Mouse (Mus musculus) embryonic facial prominence, embryonic 13.5 days (tissue): Measurements from ENCODE around the gene Tpo. TPM values are rescaled to one million over a fixed set of nuclear protein-coding genes. Genes with fewer than 3 reads are reported as not detected.

Experiments
- ATAC-seq: fragments of 200-750 bp; cut with Nextera tagmentation; 2 replicates; pipeline ENCODE4 v1.8.0; 2017; ENCODE audit warnings: low read depth; ENCODE audit not compliant: insufficient number of reproducible peaks, insufficient read depth, low FRiP score, low TSS enrichment
- H3K27ac ChIP-seq: fragments of 300-500 bp; sonication (generic); 2 replicates; pipeline ENCODE4 v1.5.1; 2015; ENCODE audit warnings: moderate library complexity, mild to moderate bottlenecking, inconsistent platforms
- H3K27me3 ChIP-seq: fragments of 300-500 bp; sonication (generic); 2 replicates; pipeline ENCODE4 v1.6.1; 2015; ENCODE audit warnings: mild to moderate bottlenecking, inconsistent platforms
- H3K36me3 ChIP-seq: fragments of 300-500 bp; sonication (generic); 2 replicates; pipeline ENCODE4 v1.6.1; 2015; ENCODE audit warnings: mild to moderate bottlenecking, inconsistent platforms
- H3K4me1 ChIP-seq: fragments of 300-500 bp; sonication (generic); 2 replicates; pipeline ENCODE4 v1.6.1; 2015; ENCODE audit warnings: inconsistent platforms
- H3K4me2 ChIP-seq: fragments of 300-500 bp; sonication (generic); 2 replicates; pipeline ENCODE4 v1.6.1; 2015; ENCODE audit warnings: moderate library complexity, mild to moderate bottlenecking, inconsistent platforms
- H3K4me3 ChIP-seq: fragments of 300-500 bp; sonication (generic); 2 replicates; pipeline ENCODE4 v1.5.1; 2015; ENCODE audit warnings: mild to moderate bottlenecking, inconsistent platforms
- H3K9ac ChIP-seq: fragments of 300-500 bp; sonication (generic); 2 replicates; pipeline ENCODE4 v1.6.1; 2015; ENCODE audit warnings: mild to moderate bottlenecking, inconsistent platforms
- H3K9me3 ChIP-seq: fragments of 300-500 bp; sonication (generic); 2 replicates; pipeline ENCODE4 v1.6.1; 2016; ENCODE audit warnings: inconsistent platforms
- WGBS: fragments of 180-500 bp; shearing (Covaris S2); methylation state at CpG from one replicate; pipeline ENCODE4 v1.1.7; 2015; ENCODE audit warnings: mixed read lengths; 5-methylcytosine and 5-hydroxymethylcytosine counted together
- polyA plus RNA-seq: library from polyadenylated mRNA; unstranded; fragments of >200 nt; fragmentation: Nextera tagmentation; extraction: Ambion mirVana; gene quantifications from 2 replicates; pipeline ENCODE4 v1.2.1, GENCODE M21; 2015

Tpo gene
- polyA plus RNA-seq: 0.11 TPM in 1 of 2 replicates, not detected in the other

DNA sequence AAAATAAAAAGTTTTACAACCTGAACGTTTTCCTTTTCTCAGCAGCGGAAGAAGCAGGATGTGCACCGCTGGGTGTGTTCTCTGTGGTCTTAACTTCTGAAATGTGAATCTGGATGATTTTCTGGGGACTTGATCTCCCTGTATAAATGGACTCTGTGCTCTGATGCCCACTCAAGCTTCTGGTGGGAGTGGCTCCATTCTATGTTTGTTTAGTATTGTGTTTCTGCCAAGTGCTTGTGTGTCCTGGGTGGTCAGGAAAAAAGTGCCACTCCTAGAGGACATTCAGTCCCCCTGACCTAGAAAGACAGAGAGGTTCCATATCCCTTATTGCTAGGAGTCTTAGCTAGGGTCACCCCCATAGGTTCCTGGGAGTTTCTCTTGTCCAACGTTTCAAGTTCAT lies at the start of gene Tpo:
TSS of gene Tpo (minus strand) at position 101 of the 400 bp plus-strand sequence.
- H3K36me3 ChIP-seq: no peaks in the 10 kb centered on the region
- no peak within 1 kb of the TSS for H3K4me3 ChIP-seq
- no peaks in the 10 kb centered on the region for H3K27me3 ChIP-seq
- WGBS: 85% methylated on average over 4 of the region's 4 CpGs
- H3K27ac ChIP-seq: no peak within 1 kb of the TSS
- H3K4me2 ChIP-seq: no peak within 1 kb of the TSS
- ATAC-seq: no peak
- no peaks in the 10 kb centered on the region for H3K4me1 ChIP-seq
- H3K9ac ChIP-seq: no peak within 1 kb of the TSS
- no peaks in the 10 kb centered on the region for H3K9me3 ChIP-seq

DNA sequence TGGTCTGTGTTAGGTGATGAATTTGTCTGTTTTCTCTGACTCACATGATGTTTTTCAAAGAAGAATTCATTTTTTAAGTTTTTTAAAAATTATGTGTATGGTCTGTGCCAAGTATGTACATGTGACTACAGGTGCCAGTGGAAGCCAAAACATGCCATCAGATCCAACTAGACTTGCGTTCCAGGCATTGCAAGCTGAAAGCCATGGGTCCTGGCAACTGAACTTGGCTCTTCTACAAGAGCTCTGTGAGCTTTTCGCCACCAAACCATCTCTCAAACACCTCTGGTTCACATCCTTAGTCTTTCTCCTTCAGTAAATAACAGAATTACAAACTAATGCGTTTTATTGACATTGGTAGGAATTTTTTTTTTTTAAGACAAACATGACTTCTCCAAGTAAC lies 49.3 kb upstream of the Tpo start:
- no peak overlapping the region for H3K4me2 ChIP-seq
- H3K9me3 ChIP-seq: no peaks in the 10 kb centered on the region
- 0 out of 2 replicates have a peak, but pooled peaks cover 7% of the 10 kb centered on the region for H3K4me1 ChIP-seq
- no peak for ATAC-seq
- no peak overlapping the region for H3K27ac ChIP-seq
- 87% methylated on average over 3 of the region's 3 CpGs for WGBS
- no peak overlapping the region for H3K9ac ChIP-seq
- H3K36me3 ChIP-seq: no peaks in the 10 kb centered on the region
- no peak overlapping the region for H3K4me3 ChIP-seq
- no peaks in the 10 kb centered on the region for H3K27me3 ChIP-seq

DNA sequence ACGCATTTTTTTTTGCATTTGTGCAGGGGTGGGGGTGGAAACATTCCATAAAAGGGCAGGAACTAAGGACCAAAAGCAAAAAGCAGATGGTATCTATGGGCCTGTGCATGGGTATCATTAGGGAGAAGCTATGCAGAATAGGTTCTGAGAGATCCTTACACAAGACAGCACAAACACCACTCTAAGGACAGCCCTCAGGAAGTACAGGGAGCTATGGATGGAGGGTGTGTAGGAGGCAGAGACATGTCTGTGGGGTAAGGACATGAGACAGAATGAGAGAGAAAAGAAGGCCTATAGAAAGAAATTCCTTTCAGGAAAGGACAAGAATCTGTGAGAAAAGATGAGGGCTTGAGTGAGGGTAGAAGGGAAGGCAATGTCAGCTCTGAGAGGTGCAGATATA lies 47.2 kb upstream of the Tpo start:
- H3K27ac ChIP-seq: no peak overlapping the region
- no peaks in the 10 kb centered on the region for H3K36me3 ChIP-seq
- H3K4me2 ChIP-seq: no peak overlapping the region
- 71% methylated on average over 1 of the region's 1 CpGs for WGBS
- no peak overlapping the region for H3K9ac ChIP-seq
- 0 out of 2 replicates have a peak, but pooled peaks cover 7% of the 10 kb centered on the region for H3K4me1 ChIP-seq
- no peaks in the 10 kb centered on the region for H3K27me3 ChIP-seq
- H3K9me3 ChIP-seq: no peaks in the 10 kb centered on the region
- H3K4me3 ChIP-seq: no peak overlapping the region
- no peak for ATAC-seq

DNA sequence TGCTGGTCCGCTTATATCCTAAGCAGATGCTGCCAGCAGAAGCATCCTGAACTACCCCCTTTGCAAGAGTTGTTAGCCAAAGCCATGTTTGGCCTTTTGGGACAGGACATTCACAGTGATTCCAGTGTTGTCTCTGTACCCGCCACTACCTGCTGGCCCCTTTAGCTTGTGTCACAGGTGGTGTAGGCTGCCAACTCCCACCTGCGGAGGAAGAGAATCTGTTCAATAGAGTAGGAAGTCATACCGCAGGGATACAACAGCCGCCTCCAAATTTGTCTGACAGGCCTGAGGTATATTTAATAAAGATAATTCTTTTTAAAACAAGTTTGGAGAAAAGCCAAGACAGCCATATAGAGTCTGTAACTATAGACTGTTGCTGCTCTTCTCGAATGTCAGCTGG lies 45.5 kb upstream of the Tpo start:
- no peaks in the 10 kb centered on the region for H3K9me3 ChIP-seq
- H3K9ac ChIP-seq: no peak overlapping the region
- no peak overlapping the region for H3K27ac ChIP-seq
- 0 out of 2 replicates have a peak, but pooled peaks cover 7% of the 10 kb centered on the region for H3K4me1 ChIP-seq
- H3K27me3 ChIP-seq: no peaks in the 10 kb centered on the region
- H3K4me3 ChIP-seq: no peak overlapping the region
- WGBS: 71% methylated on average over 6 of the region's 6 CpGs
- no peaks in the 10 kb centered on the region for H3K36me3 ChIP-seq
- H3K4me2 ChIP-seq: no peak overlapping the region
- no peak for ATAC-seq

DNA sequence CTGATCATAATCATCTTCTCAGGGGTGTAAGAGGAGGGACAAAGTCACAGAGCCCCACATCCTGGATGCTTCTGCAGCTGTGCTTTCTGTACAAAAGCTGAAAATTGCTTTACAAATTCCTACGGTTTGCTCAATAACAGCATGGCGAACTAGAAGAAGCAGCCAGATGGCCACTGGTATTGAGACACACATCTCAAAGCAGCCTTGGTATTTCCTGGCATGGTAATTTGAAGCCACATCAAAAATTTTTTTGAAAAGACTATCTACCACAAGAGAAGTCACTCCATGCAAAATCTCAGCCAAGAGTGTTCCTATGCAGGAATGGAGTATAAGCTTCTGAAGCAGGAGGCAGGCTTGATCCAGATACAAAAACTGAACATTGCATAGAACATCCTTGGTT lies 45.1 kb upstream of the Tpo start:
- Histone ChIP-seq H3K36me3 (no peaks in the 10 kb centered on the region), H3K9me3 (no peaks in the 10 kb centered on the region), H3K4me1 (0 out of 2 replicates have a peak, but pooled peaks cover 7% of the 10 kb centered on the region), H3K27ac (no peak overlapping the region), H3K4me2 (no peak overlapping the region), H3K9ac (no peak overlapping the region), H3K27me3 (no peaks in the 10 kb centered on the region), H3K4me3 (no peak overlapping the region)
- no peak for ATAC-seq
- whole genome bisulfite sequencing: 45% methylated on average over 2 of the region's 2 CpGs

DNA sequence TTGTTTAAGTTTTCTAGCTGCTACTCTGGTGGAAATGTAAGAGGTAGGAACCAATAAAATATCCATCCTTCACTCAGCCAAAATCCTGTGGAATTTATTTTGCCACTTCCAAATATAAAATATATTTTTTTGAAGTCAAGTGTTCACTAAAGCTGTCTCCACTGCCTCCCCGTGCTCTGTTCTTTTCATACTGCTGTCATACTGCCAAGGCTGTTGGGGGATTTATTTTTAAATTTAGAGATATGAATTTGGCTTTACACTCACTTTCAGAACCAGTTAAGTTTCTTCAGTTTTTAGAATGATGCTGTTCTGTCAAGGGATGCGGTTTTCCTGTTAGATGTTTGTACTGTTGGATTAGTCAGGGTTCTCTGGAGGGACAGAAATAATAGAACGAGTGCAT lies 36.1 kb upstream of the Tpo start:
- WGBS: 58% methylated on average over 3 of the region's 3 CpGs
- no peak overlapping the region for H3K27ac ChIP-seq
- H3K36me3 ChIP-seq: no peaks in the 10 kb centered on the region
- no peaks in the 10 kb centered on the region for H3K4me1 ChIP-seq
- no peak overlapping the region for H3K9ac ChIP-seq
- no peak overlapping the region for H3K4me3 ChIP-seq
- no peaks in the 10 kb centered on the region for H3K27me3 ChIP-seq
- H3K9me3 ChIP-seq: no peaks in the 10 kb centered on the region
- ATAC-seq: no peak
- H3K4me2 ChIP-seq: no peak overlapping the region

DNA sequence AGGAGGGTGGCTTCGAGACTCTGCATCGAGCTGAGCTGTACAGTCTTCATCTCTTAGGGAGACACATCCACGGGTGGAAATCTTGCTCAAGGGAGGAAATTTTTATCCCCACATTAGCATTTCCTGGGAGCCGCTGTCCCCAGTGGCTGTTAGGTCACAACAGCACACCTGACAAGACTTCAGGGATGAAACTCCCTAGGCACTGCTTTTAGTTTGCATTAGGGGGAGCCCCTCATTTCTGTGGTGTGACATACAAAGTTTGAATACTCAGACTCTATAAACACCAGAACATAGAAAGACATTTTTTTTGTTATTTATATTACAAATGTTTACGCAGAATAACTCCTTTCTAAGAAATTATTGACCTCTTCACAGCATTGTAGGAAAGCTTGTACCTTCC lies 32.1 kb upstream of the Tpo start:
- 79% methylated on average over 5 of the region's 5 CpGs for WGBS
- no peak overlapping the region for H3K4me2 ChIP-seq

DNA sequence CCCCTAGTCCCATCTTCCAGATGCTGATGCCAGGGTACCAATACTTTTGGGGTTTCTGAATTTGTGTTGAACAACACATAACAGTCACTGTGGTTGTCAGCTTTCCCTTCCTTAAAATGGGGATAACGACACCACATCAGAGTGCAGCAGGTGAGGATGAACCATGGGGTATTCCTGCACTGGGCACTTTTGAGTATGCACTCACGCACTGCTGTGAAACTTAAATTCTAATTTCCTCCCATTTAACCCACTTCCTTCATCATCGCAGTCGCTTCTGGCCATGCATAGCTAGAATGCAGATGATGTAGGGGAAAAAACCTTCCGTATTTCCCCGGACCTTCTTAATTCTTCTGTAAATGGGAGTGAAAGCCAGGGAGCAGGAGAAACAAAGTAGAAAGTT lies 31.6 kb upstream of the Tpo start:
- Histone ChIP-seq H3K27me3 (no peaks in the 10 kb centered on the region), H3K27ac (no peak overlapping the region), H3K36me3 (no peaks in the 10 kb centered on the region), H3K4me1 (0 out of 2 replicates have a peak, but pooled peaks cover 2% of the 10 kb centered on the region), H3K9ac (no peak overlapping the region), H3K4me3 (no peak overlapping the region), H3K4me2 (no peak overlapping the region), H3K9me3 (no peaks in the 10 kb centered on the region)
- no peak for ATAC-seq
- 94% methylated on average over 6 of the region's 6 CpGs for WGBS

More for the DNA sequence above, 32.1 kb upstream of the Tpo start:
- H3K9ac ChIP-seq: no peak overlapping the region
- no peaks in the 10 kb centered on the region for H3K36me3 ChIP-seq
- no peak overlapping the region for H3K4me3 ChIP-seq
- H3K27ac ChIP-seq: no peak overlapping the region
- H3K4me1 ChIP-seq: 0 out of 2 replicates have a peak, but pooled peaks cover 2% of the 10 kb centered on the region
- H3K27me3 ChIP-seq: no peaks in the 10 kb centered on the region
- H3K9me3 ChIP-seq: no peaks in the 10 kb centered on the region
- ATAC-seq: no peak

DNA sequence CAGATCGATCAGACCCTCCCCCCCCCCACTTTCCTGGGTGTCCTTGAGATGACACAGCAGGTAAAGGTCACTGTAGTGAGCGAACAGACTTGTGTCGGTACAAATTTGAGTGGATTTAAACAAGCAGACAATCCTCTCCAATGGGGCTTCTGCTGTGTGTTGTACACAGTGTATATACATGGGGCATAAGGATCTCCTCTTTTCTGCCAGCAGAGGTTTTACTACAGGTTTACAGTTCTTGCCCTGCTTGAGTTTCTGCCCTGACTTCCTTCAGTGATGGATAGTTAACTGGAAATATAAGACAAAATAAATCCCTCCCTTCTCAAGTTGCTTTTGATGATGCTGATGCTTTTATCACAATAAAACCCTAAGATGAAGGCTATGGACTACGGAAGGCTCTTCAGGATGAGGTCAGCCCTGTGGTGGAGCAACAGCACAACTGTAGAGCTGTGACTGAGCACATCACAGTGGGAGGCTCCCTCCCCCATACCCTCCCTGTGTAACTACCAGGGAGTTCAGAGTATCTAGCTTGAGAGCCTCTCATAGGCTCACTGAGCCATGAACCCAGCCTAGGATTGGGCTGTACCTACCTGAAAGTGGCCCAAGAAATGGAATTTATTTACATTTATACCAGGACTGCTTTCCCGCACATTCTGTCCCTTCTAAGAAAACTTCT lies 29.4 kb upstream of the Tpo start:
- Histone ChIP-seq H3K4me2 (no peak overlapping the region), H3K9ac (no peak overlapping the region), H3K9me3 (no peaks in the 10 kb centered on the region), H3K27ac (no peak overlapping the region), H3K27me3 (no peaks in the 10 kb centered on the region), H3K4me3 (no peak overlapping the region), H3K36me3 (no peaks in the 10 kb centered on the region), H3K4me1 (0 out of 2 replicates have a peak, but pooled peaks cover 2% of the 10 kb centered on the region)
- no peak for ATAC-seq
- WGBS: 85% methylated on average over 5 of the region's 5 CpGs

DNA sequence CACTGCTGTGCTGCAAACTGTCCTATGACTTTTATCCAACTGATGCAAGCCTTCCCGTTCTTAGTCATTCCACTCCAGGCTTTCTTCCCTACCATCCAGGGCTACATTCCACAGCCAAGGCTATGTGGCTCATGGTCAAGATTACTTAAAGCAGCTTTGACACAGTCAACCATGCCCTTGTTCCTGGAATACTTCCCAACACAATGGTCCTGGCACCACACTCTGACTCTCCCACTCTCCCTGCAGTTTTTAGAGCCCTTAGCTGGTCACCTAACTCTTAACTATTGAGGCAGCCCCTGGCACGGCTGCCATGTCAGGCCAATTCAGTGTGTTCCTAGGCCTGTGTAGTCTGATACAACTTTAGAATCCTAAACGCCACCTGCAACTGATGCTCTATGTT lies 28.1 kb upstream of the Tpo start:
- H3K4me3 ChIP-seq: no peak overlapping the region
- 78% methylated on average over 3 of the region's 3 CpGs for WGBS
- no peaks in the 10 kb centered on the region for H3K9me3 ChIP-seq
- no peaks in the 10 kb centered on the region for H3K36me3 ChIP-seq
- ATAC-seq: no peak
- no peaks in the 10 kb centered on the region for H3K27me3 ChIP-seq
- no peak overlapping the region for H3K4me2 ChIP-seq
- H3K27ac ChIP-seq: no peak overlapping the region
- 0 out of 2 replicates have a peak, but pooled peaks cover 2% of the 10 kb centered on the region for H3K4me1 ChIP-seq
- no peak overlapping the region for H3K9ac ChIP-seq

DNA sequence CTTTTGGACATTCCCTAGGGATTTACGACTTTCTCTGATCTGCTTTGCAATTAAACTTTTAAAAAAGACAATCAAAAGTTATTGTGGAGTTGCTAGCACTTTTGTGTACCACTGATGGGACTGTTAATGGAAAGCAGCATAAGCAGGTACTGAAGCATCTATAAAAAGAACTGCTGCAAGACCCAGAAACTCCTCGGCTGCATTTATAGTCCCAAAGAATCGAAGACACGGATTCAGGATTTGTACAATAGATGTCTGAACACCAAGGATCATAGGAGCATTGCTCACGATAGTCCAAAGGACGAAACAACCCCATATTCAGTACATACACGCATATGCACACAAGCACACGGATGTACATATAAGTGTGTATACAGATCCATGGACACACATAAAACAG lies 27.4 kb upstream of the Tpo start:
- H3K4me1 ChIP-seq: peaks cover 7% of the 10 kb centered on the region; the same call in 1 of the 2 replicates
- H3K4me2 ChIP-seq: no peak overlapping the region
- H3K36me3 ChIP-seq: no peaks in the 10 kb centered on the region
- H3K9ac ChIP-seq: no peak overlapping the region
- ATAC-seq: no peak
- H3K27ac ChIP-seq: no peak overlapping the region
- 84% methylated on average over 8 of the region's 8 CpGs for WGBS
- H3K27me3 ChIP-seq: no peaks in the 10 kb centered on the region
- H3K4me3 ChIP-seq: no peak overlapping the region
- no peaks in the 10 kb centered on the region for H3K9me3 ChIP-seq

DNA sequence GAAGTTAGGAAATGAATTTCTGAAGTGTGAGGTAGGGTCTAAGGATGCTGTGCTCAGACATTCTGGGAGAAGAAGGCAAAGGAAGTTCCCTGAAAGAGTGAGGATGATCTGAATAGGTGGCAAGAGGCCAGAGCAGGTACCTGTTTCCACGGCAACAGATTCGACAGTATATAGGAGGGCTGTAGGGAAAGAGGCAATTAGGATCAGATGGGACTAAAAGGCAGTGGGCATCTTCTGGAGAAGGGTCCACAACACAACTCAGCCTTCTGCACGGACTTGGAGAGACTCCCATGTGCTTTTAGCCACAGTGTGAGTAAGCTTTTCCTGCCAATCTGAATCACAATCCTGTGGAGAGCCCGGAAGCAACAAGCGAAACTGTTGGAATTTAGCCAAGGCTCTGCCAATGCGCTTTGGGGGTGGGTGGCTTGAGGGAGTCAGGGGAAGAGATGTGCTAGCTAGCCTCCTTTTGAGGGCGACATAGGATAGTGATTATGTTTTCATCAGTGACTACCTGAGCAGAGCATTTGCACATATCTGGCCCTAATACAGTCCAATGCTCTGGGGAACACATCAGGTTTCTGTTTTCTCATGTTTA lies 21.8 kb upstream of the Tpo start:
- no peak for ATAC-seq

More for the DNA sequence above, 21.8 kb upstream of the Tpo start:
- Histone ChIP-seq H3K9ac (no peak overlapping the region), H3K4me3 (no peak overlapping the region), H3K9me3 (no peaks in the 10 kb centered on the region), H3K4me2 (no peak overlapping the region), H3K36me3 (no peaks in the 10 kb centered on the region), H3K27me3 (no peaks in the 10 kb centered on the region), H3K27ac (no peak overlapping the region), H3K4me1 (peaks cover 11% of the 10 kb centered on the region; the same call in 1 of the 2 replicates)
- WGBS: 52% methylated on average over 7 of the region's 7 CpGs
